Mouse (Mus musculus) c-Kit-positive CD71-positive TER-119-negative erythroid progenitor cells, embryonic 14.5 days (primary cell): ENCODE measurements at regions not wholly inside any gene's neighbourhood (a gene's known extent, or its start where the extent isn't known, plus 50 kb on each side); places are given as distances from the start of the nearest gene placed in this dataset.

Experiments
- DNase-seq: peaks from one replicate; pipeline ENCODE4 v3.0.0-alpha.2; 2013; ENCODE audit warnings: low read depth

GRCm38 (mm10) chr3:100773237-100773636, 52.0 kb upstream of the Vtcn1 start:
- DNase-seq = no peak

GRCm38 (mm10) chr3:100771363-100771762, 53.9 kb upstream of the Vtcn1 start:
- no peak for DNase-seq

GRCm38 (mm10) chr3:100770841-100771240, 54.4 kb upstream of the Vtcn1 start:
- no peak for DNase-seq

GRCm38 (mm10) chr3:100769146-100769545, 56.1 kb upstream of the Vtcn1 start:
- no peak for DNase-seq

- DNase-seq = no peak
Measured at GRCm38 (mm10) chr3:100768170-100768624, 57.1 kb upstream of the Vtcn1 start.

GRCm38 (mm10) chr3:100765323-100765722, 59.9 kb upstream of the Vtcn1 start:
- DNase-seq = no peak

- no peak for DNase-seq
Measured at GRCm38 (mm10) chr3:100762895-100763294, 62.4 kb upstream of the Vtcn1 start.

GRCm38 (mm10) chr3:100759091-100759941, 65.9 kb upstream of the Vtcn1 start:
- peak; percentile 19 for DNase-seq

- no peak for DNase-seq
Measured at GRCm38 (mm10) chr3:100754677-100755076, 69.4 kb upstream of the Man1a2 start.

GRCm38 (mm10) chr3:100751211-100751610, 65.9 kb upstream of the Man1a2 start:
- no peak for DNase-seq

GRCm38 (mm10) chr3:100748727-100749126, 63.4 kb upstream of the Man1a2 start:
- DNase-seq = no peak

GRCm38 (mm10) chr3:100748309-100748691, 63.0 kb upstream of the Man1a2 start:
- no peak for DNase-seq

GRCm38 (mm10) chr3:100747421-100748308, 62.4 kb upstream of the Man1a2 start:
- no peak for DNase-seq

- DNase-seq = no peak
Measured at GRCm38 (mm10) chr3:100737660-100738059, 52.4 kb upstream of the Man1a2 start.

GRCm38 (mm10) chr3:100736539-100736938, 51.2 kb upstream of the Man1a2 start:
- DNase-seq = no peak
